Mouse (Mus musculus) cerebral cortex, adult 2 months (tissue): ENCODE data around the gene Ucn.

Experiments used
- WGBS: fragments of 180-500 bp; shearing (Covaris S2); methylation state at CpG from one replicate; pipeline ENCODE4 v1.1.7; 2018; 5-methylcytosine and 5-hydroxymethylcytosine counted together

Ucn gene

DNA sequence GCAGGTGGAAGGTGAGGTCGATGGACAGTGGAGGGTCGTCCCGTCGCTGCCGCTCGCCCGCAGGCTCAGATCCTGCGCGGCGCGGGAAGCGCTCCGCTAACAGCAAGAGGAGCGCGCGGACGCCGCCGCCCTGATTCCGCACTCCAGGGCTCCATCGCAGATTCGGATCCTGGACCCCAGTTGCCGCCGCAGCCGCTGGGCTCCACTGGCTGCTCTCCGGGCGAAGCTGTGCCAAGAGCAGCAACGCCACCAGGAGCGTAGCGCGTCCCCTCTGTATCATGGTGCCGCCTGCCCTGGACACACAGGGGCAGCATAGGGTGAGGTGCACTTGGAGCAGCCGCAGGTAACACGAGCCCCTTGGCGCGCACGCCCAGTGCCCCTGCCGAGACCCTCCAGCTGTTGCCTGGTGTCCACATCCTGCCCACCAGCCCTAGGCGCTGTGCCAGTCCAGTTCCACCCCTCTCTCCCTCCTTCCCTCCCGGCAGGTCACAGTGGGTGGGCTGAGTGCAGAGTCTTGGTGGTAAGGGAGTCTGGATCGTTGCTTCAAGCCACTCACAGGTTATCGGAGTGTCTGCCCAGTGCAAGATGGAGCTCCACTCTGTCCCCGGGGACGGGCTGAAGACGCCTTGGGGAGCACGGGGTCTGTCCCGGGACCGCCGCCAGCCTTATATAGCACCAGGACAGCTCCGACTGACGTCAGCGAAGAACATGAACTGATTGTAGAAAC lies at the start of gene Ucn:
TSS of gene Ucn (minus strand) at position 589 of the 727 bp plus-strand sequence.
- 2% methylated on average over 50 of the region's 52 CpGs for WGBS

DNA sequence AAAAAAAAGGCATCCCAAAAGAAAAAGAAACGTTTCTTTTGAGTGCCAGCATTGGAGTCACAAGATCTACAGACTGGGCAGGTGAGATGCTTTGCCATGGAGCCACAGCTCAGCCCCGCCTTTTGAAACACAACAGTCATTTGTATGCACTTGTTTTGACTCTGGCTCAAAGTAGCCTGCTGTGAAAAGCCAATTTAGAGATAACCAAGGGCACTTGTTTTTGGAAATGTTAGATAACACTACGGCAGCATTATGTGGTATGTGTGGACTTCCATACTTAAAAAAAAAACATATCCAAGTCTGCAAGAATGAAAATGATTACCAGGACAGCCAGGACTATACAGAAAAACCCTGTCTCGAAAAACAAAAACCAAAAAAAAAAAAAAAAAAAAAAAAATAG lies 45.0 kb upstream of the Ucn start:
- WGBS, result 62% methylated on average over 4 of the region's 4 CpGs

DNA sequence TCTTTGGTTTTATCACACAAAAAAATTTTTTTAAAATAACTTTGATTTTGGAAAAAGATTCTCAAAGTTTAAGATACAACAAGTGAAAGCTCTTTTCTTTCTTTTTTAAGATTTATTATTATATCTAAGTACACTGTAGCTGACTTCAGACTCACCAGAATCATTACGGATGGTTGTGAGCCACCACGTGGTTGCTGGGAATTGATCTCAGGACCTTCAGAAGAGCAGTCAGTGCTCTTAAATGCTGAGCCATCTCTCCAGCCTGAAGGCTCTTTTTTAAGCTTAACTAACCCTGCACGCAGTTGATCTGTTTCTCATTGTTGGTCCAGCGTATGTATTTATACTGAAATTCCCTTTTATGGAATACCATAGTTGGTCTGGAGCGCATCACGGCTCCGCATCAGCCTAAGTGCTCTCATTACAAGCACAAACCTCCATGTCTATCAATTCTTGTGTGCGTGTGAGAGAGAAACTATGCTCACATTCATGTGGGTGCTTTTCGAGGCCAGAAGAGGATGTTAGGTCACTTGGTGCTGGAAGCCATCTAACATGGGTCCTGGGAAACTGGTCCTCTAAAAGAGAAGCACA lies 42.6 kb upstream of the Ucn start:
- 91% methylated on average over 9 of the region's 9 CpGs for WGBS

DNA sequence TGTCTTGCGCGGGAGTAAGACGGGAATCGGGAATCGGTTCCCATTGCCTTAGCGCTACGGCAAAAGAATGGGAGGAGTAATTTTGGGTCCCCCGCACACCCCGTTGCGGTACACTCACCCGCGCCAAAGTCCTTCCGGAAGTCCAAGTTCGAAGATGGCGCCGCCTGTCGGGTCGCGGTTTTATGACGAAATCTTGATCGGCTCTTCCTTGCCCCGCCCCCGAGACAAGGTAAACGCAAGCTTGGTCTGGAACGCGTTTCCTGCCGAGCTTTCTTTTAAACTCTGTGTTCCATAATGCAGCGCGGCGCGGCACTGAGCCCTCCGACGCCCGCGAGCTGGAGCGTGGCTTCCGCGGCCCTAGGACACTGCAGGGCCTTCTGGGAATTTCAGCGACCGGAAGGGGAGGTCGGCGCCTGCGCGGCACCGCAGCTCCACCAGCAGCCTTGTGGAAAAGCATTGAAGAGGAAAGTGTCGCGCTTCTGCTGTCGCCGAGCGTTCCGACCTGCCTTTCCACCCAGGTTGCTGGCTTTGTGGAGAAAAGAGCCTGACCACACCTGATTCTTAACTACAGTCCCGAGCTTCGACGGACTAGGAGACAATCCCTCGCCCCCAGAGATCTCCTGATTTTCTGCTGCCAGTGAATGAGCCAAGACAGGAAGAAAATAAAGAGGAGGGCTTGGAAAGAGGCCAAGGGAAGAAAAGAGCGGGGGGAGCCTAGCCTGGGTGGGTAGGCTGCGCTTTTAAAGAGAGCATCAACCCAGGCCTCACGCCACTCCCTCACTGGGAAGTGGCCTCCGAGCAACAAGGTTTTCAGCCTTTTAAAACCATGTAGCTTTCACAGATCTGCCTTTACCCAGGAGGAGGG lies 41.4 kb upstream of the Ucn start, which contains the start of the genes Gm29609 and Gtf3c2:
TSS of gene Gm29609 (minus strand) at position 146 of the 865 bp plus-strand sequence.
TSS of gene Gtf3c2 (minus strand) at position 379 of the 865 bp plus-strand sequence.
- WGBS, result under 1% methylated on average over 59 of the region's 59 CpGs

DNA sequence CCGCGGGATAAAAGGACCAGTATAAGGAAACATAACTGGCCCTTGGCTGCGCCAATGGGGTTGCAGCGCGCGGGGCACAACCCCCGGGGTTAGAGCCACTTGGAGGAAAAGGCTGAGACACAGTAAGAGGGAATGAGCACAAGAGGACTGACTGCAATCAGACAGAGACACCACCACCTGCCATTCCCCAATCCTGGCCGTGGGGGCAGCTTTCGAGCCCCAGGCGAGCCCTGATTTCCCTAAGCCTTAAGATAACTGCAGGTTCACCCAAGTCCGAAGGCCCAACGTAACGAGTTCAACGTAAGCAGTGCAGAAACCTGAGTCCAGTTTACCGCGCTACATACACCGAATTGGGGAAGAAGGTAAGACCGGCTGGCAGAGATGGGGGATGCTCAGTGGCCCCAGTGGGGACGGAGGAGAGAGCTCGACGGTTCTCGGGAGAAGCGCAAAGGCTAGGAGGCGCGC lies 40.7 kb upstream of the Ucn start:
- WGBS, result under 1% methylated on average over 25 of the region's 25 CpGs

DNA sequence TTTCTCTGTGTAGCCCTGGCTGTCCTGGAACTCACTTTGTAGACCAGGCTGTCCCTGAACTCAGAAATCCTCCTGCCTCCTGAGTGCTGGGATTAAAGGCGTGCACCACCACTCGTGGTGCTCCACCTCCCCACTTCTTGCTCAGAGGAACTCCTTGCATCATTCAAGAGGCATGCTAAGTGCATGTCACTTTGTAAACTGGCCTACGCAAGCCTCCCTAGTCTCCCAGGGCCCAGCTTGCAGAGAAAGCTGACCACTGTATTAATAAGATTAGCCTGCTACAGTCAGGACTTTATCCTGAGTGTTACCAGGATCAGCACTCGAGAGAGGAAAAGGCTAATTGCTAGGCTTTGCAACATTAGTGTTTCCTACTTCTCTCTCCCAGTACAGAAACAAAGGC lies 30.0 kb upstream of the Ucn start:
- WGBS, result 95% methylated on average over 4 of the region's 4 CpGs

DNA sequence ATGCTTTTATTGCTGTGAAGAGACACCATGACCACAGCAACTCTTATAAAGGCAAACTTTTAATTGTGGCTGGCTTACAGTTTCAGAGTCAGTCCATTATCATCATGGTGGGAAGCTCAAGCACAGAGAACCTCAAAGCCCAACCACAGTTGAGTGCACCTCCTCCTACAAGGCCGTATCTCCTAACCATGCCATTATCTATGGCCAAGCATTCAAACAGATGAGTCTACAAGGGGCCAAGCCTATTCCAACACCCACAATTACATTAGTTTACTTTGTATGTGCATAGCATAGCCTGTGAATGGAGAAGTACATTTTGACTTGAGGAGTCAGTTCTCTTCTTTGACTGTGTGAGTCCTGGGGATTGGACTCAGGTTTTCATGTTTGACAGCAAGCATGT lies 26.2 kb upstream of the Ucn start:
- WGBS, result 95% methylated on average over 1 of the region's 1 CpGs

DNA sequence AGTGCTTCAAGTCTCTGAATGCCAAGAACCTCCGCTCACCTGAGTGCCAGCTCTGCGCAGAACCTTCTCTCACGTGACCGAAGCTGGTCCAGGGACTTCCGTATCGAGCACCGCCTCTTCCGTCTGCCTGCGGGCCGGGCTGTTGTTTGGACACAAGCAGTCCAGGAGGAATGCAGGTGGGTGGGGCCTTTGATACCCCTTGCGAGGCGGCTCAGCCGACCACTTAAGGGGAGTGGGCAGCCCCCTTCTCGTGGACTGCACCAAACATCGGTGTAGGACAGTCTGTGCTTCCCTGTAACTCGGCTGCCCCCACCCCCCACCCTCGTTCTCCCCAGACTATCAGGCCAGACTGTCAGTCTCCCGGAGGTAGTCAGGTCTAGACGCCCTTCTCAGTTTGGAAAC lies 15.5 kb upstream of the Ucn start, which contains the start of gene Mpv17:
TSS of gene Mpv17 (minus strand) at position 100 of the 402 bp plus-strand sequence.
- under 1% methylated on average over 19 of the region's 19 CpGs for WGBS

DNA sequence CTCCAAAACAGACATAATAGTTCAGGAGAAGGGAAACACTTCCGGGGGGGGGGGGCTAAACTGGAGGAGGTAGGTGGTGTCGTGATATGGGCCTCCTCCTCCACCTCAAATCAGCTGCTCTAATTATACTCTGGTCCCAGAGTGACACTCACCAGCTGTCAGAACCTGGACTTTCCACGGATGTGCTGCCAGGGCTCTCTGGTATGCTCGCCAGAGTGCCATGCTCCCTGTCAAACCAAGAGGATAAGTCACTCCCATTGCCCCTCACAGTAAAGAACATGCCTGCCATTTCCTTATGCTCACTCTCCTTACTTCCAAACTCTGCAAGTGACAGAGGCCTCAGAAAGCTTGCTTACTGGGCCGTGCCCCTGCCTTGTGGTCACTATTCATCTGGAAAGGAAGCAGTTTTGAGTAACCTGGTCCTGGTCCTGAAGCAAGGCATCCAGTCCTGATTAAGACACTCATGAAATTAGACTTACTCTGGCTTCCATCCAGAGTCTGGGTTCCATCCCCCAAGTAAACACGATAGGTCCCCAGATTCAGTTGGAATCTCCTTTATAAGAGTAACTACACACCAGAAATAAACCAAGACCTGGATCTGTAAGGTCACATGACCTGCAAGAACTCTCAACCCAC lies 15.0 kb upstream of the Ucn start:
- WGBS, result 16% methylated on average over 6 of the region's 6 CpGs

DNA sequence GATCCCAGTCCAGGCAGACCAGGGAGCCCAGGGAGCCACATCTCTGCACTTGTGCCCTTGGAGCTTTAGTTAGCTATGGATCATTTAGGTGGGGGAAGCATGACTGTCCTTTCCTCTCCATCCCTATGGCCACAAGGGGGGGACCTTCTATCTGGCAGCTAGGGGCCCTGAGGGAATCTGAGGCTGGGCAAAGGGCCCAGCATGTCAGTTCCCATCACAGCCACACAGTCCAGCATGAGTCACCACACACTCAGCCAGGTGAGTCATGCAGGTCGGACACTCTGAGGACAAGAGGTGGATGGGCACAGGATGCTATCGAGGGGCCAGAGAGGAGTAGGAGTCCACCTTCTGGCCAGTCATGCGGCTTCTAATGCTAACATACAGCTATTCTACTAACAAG lies 13.1 kb upstream of the Ucn start:
- 88% methylated on average over 3 of the region's 3 CpGs for WGBS

DNA sequence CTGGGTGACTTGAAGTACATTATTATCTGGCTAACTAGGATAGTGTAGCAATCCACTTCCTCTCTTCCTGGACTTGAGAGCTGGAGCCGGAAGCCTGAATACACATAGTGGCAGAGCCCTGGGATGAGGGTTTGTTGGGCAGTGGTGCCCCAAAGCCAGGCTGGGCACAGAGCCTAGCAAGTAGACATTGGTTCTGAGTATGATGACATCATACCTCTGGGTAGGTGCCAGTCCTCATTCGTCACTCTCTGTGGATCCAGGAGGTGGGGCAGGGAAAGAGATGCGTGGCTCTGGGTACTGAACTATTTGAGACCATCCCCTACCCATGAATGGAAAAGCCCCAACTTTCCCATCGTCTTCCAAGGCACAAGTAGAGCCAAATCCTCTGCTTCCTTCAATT lies 11.2 kb upstream of the Ucn start:
- WGBS, result 53% methylated on average over 4 of the region's 4 CpGs

DNA sequence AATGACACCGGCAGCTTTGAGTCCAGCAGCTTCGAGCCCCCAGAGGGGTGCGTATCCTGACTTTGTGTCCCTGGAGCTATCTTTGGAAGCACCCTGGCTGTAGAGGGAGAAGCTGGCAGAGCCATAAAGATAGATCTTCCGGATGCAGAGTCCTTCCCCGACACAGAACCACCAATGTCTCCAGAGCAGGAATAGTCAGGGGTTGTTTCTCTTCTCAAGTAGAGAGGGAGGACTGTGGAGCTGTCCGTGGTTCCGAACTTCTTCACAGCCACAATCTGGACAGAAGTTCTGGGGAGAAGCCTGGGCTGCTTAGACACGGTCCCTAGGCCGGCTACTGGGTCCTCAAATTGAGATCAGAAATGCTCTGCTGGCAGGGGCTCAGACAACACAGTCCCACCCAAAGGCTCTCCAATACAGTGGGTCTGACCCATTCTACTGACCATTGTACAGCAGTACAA lies 368 bp upstream of the Ucn start:
- 20% methylated on average over 9 of the region's 9 CpGs for WGBS

DNA sequence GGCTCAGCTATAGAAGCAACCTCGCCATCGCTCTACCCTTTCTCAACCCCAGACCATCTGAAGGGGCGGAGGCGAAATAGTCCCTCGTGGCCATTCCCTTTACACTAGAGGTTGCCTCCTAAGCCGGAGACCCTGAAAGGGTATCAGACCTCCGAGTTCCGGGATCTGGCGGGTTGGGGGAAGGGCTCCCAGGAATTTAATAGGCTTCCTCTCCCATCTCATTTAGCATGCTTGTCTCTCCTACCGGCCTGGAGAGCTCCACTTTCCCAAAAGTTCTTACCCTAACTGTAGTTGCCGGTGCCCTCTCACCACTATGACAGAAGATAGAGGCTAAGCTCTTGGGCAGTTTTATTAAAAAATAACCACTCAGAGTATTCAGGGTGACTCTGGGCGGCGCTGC lies 971 bp downstream of the Ucn start:
- under 1% methylated on average over 13 of the region's 13 CpGs for WGBS

DNA sequence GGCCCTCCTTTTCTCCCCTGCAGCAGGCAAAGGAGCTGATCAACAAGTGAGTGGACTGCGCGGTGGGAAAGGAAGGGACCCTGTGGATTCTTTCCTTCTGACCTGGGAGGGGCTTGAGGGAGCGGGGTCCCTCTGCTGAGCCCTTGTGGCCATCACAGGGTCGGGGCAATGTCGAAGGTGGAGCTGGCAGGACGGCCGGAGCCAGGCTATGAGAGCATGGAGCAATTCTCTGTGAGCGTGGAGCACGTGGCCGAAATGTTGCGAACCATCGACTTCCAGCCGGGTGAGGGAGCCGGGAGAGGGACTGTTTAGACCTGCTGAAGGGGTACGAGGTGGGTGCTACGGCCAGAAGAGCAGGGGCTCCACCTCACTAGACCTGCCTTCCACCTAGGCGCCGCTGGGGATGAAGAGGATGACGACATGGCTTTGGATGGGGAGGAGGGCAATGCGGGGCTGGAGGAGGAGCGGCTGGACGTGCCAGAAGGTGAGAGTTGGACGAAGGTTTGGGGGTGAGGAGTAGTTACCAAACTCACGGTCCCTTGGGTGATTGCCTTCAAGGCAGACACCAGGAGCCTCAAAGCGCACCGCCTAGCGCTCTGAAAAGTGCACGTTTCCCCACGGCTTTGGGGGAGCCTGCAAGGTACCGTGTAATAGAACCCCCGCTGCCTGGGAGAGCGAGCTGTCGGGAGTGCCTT lies 1.8 kb downstream of the Ucn start:
- 2% methylated on average over 33 of the region's 33 CpGs for WGBS

DNA sequence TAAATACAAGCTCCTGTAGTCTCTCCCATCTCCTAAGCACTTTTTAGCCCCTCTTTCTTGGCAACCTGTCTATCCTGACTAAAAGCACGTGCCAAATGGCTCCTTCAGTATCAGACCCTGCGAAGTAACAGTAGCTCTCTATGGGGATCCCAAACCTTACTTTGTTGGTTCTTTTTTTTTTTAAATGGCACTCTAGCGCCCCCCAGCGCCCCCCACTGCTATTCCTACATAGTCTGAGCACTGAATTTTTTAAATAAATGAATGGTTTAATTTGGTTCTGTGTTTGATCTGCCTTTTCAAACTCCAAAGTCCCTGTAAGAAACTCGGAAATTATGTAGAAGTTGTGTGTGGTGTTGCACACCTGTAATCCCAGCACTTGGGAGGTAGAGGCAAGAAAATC lies 12.6 kb downstream of the Ucn start:
- 46% methylated on average over 5 of the region's 5 CpGs for WGBS

DNA sequence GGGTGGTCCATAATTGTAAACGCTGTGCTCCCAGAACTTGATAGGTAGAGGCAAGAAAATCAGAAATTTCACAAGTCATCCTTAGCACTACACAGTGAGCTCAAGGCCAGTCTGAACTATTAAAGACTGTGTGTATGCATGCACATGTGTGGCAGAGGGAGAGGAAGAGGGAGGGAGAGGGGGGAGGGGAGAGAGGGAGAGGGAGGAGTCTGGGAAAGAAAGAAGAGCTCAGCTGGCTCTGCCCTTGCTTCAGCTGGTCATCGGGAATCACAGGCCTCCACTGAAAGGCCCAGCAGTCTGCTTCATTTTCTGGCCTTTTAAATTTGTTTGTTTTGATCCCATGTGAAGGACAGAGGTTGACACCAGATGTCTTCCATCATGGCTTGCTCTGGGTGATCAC lies 15.1 kb downstream of the Ucn start:
- 46% methylated on average over 2 of the region's 2 CpGs for WGBS

DNA sequence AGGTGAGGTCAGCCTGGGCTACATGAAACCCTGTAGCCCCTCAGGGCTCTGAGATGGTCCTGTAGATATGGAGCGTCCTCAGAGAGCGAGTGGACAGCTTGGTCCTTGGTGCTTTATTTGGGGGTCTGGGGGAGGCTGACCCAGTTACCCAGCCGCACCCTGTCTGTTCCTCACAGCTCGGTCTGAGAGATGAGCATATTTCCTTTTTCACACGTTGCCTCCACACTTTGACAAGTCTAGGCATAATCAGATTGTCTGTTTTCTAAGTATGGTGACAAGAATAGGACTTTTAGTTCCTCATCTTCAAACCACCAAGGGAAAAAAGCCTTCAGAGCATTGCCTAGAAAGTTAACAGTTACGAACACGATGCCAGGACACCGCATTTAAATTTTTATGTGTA lies 17.5 kb downstream of the Ucn start:
- WGBS, result 44% methylated on average over 8 of the region's 8 CpGs

DNA sequence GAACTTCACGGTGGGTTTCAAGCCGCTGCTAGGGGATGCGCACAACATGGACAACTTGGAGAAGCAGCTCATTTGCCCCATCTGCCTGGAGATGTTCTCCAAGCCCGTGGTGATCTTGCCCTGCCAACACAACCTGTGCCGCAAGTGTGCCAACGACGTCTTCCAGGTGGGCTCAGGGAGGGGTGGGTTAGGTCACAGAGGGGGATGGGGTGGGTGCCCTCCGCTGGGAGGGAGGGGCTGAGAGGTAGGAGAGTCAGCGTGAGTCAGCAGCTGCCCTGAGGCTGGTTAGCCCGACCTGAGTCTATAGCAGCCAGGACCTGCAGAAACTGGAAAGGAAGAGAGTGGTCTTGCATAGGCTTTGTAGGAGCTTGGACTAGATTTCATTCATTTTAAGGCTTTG lies 21.7 kb downstream of the Ucn start:
- WGBS, result 42% methylated on average over 10 of the region's 10 CpGs

DNA sequence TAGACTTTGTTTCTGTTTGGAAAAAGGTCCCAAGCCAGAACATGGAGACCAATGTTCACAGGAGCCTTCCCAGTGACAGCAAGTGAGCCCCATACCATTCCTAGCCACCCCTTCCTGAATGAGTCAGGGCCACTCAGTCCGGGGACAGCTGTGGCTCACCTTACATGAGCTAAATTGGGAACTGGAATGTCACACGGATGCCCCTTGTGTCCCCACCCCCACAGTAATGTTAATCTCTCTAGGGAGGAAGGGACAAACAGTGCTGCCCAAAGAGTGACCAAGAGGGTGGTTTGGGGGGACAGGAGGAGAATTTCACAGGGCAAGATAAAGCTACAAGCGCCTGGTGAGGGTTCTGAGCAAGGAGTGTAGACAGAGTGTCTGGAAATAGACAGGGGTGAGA lies 22.3 kb downstream of the Ucn start, which contains the start of gene Trim54:
TSS of gene Trim54 (plus strand) at position 359 of the 400 bp plus-strand sequence.
- 53% methylated on average over 3 of the region's 3 CpGs for WGBS

DNA sequence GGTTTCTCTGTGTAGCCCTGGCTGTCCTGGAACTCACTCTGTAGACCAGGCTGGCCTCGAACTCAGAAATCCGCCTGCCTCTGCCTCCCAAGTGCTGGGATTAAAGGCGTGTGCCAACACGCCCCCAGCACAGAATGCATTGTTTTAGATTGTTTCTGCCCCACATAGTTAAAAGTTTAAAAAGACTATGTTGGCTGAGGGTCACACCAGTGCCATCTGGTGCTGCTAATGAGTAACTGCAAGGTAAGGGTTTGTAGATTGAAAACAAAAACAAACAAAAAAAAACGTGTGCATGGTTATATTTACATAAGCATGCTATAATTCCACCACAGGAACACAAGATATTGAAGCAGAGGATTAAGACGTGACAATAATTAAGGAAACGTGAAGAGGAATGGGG lies 27.8 kb downstream of the Ucn start:
- WGBS, result 34% methylated on average over 7 of the region's 7 CpGs

DNA sequence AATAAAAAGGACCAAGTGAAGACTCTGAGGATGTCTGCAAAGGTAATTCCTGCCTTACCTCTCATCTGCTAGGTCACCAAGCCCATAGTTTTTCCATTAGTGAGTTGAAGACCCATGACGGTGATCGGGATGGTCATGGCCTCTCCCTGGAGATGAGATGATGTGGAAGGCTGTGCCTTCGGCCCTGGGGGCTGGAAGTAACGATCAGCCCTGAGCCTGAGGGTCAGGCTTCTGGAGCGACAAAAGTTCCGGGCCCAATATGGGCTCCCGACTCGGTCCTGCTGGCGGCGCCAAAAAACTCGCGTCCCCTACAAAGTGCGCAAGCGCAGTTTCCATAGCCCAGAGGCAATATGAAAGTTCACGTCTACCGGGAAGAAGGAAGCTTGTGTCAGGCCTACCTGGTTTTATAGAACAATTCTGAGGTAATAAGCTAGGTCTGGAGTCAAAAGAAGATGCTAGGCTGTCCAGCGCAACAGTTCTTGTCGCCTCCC lies 30.6 kb downstream of the Ucn start, which contains the start of gene Slc30a3:
TSS of gene Slc30a3 (minus strand) at position 238 of the 491 bp plus-strand sequence.
- 94% methylated on average over 18 of the region's 18 CpGs for WGBS
